Mouse (Mus musculus) kidney, postnatal 10 days (tissue): ENCODE measurements around the gene Uqcrh.

Experiments
- DNase-seq: peaks from one replicate; pipeline ENCODE4 v3.0.0; 2021; ENCODE audit warnings: mixed read lengths

The Uqcrh gene

GRCm38 (mm10) chr4:116074861-116075620 lies at the start of gene Uqcrh, which contains the start of gene Lrrc41:
Gene Uqcrh (minus strand): TSS chr4:116075071.
Gene Lrrc41 (plus strand): TSS chr4:116075269.
- peak; percentile 97 for DNase-seq

- DNase-seq, result peak; percentile 90
These were observed 49.0 kb upstream of the Uqcrh start, which contains the start of the genes Rad54l and Pomgnt1 for GRCm38 (mm10) chr4:116123602-116124519. Gene Rad54l (minus strand): TSS chr4:116123690. Gene Pomgnt1 (plus strand): TSS chr4:116123840.

GRCm38 (mm10) chr4:116122762-116123161 lies 47.9 kb upstream of the Uqcrh start:
- DNase-seq, result no peak

- DNase-seq, result no peak
These were observed 36.6 kb upstream of the Uqcrh start for GRCm38 (mm10) chr4:116111486-116111885.

GRCm38 (mm10) chr4:116110695-116111094 lies 35.8 kb upstream of the Uqcrh start:
- DNase-seq, result no peak

GRCm38 (mm10) chr4:116105278-116105677 lies 30.4 kb upstream of the Uqcrh start:
- DNase-seq, result no peak

GRCm38 (mm10) chr4:116100959-116101358 lies 26.1 kb upstream of the Uqcrh start:
- no peak for DNase-seq

GRCm38 (mm10) chr4:116097211-116097610 lies 22.3 kb upstream of the Uqcrh start:
- DNase-seq, result no peak

GRCm38 (mm10) chr4:116096291-116096690 lies 21.4 kb upstream of the Uqcrh start:
- peak; percentile 11 for DNase-seq

GRCm38 (mm10) chr4:116088510-116089249 lies 13.8 kb upstream of the Uqcrh start:
- no peak for DNase-seq

- DNase-seq, result no peak
These were observed 2.6 kb upstream of the Uqcrh start for GRCm38 (mm10) chr4:116077240-116078095.

GRCm38 (mm10) chr4:116076369-116077231 lies 1.7 kb upstream of the Uqcrh start:
- peak; percentile 62 for DNase-seq

GRCm38 (mm10) chr4:116075631-116076368 lies 929 bp upstream of the Uqcrh start:
- DNase-seq, result peak; percentile 84

GRCm38 (mm10) chr4:116074145-116074675 lies 661 bp downstream of the Uqcrh start:
- no peak for DNase-seq

- no peak for DNase-seq
These were observed 1.7 kb downstream of the Uqcrh start for GRCm38 (mm10) chr4:116073146-116073545.

GRCm38 (mm10) chr4:116070116-116070515 lies 4.8 kb downstream of the Uqcrh start:
- DNase-seq, result no peak

- DNase-seq, result no peak
These were observed 11.0 kb downstream of the Uqcrh start for GRCm38 (mm10) chr4:116063855-116064254.

GRCm38 (mm10) chr4:116059012-116059726 lies 15.7 kb downstream of the Uqcrh start:
- DNase-seq, result no peak

- no peak for DNase-seq
These were observed 17.3 kb downstream of the Uqcrh start for GRCm38 (mm10) chr4:116057559-116057958.
